Mouse (Mus musculus) brain, adult 2 months (tissue): ENCODE data around the gene Edaradd.
"Not testable (repeated sequence)": the region's sequence is repeated elsewhere in the genome, so short reads cannot be mapped to it uniquely, and the experiment has no call there.

ENCODE experiments used
- DNase-seq: peaks from one replicate; pipeline ENCODE4 v3.0.0; 2011; ENCODE audit warnings: low read depth, low spot score

Gene Edaradd

GRCm38 (mm10) chr13:12511189-12511965 lies 8.9 kb downstream of the Edaradd start:
- no peak for DNase-seq

- no peak for DNase-seq
Observed at GRCm38 (mm10) chr13:12510032-12510431, 10.2 kb downstream of the Edaradd start.

- no peak for DNase-seq
Observed at GRCm38 (mm10) chr13:12507426-12507825, 12.8 kb downstream of the Edaradd start.

- no peak for DNase-seq
Observed at GRCm38 (mm10) chr13:12505359-12505758, 14.9 kb downstream of the Edaradd start.

- DNase-seq, result peak; percentile 17
Observed at GRCm38 (mm10) chr13:12503238-12503751, 16.9 kb downstream of the Edaradd start.

GRCm38 (mm10) chr13:12502665-12503237 lies 17.5 kb downstream of the Edaradd start:
- DNase-seq, result no peak

GRCm38 (mm10) chr13:12499107-12499506 lies 21.1 kb downstream of the Edaradd start:
- peak; percentile 29 for DNase-seq

- DNase-seq, result no peak
Observed at GRCm38 (mm10) chr13:12497809-12498208, 22.4 kb downstream of the Edaradd start.

- no peak for DNase-seq
Observed at GRCm38 (mm10) chr13:12494750-12495149, 25.5 kb downstream of the Edaradd start.

- no peak for DNase-seq
Observed at GRCm38 (mm10) chr13:12492515-12492914, 27.7 kb downstream of the Edaradd start.

- no peak for DNase-seq
Observed at GRCm38 (mm10) chr13:12485640-12486039, 34.6 kb downstream of the Edaradd start.

- no peak for DNase-seq
Observed at GRCm38 (mm10) chr13:12485197-12485596, 35.0 kb downstream of the Edaradd start.

GRCm38 (mm10) chr13:12479802-12480201 lies 40.4 kb downstream of the Edaradd start:
- DNase-seq, result no peak

GRCm38 (mm10) chr13:12478301-12478700 lies 41.9 kb downstream of the Edaradd start:
- no peak for DNase-seq

GRCm38 (mm10) chr13:12476886-12477285 lies 43.4 kb downstream of the Edaradd start:
- DNase-seq, result no peak

GRCm38 (mm10) chr13:12475239-12475638 lies 45.0 kb downstream of the Edaradd start:
- no peak for DNase-seq

- peak; percentile 74 for DNase-seq
Observed at GRCm38 (mm10) chr13:12473724-12474378, 46.4 kb downstream of the Edaradd start.

- DNase-seq, result no peak
Observed at GRCm38 (mm10) chr13:12468488-12468887, 51.8 kb downstream of the Edaradd start.

GRCm38 (mm10) chr13:12464844-12465243 lies 55.4 kb downstream of the Edaradd start, which contains the start of gene Lgals8:
Lgals8 (minus strand) TSS chr13:12464944.
- no peak for DNase-seq

- not testable (repeated sequence) for DNase-seq
Observed at GRCm38 (mm10) chr13:12464159-12464558, 56.1 kb downstream of the Edaradd start.

- no peak for DNase-seq
Observed at GRCm38 (mm10) chr13:12462623-12463022, 57.6 kb downstream of the Edaradd start.

GRCm38 (mm10) chr13:12461730-12462119 lies 58.5 kb downstream of the Edaradd start:
- DNase-seq, result peak; percentile 45
